Mouse (Mus musculus) macrophage (primary cell): Measurements from ENCODE around the gene Arl15. TPM values are rescaled to one million over a fixed set of nuclear protein-coding genes. Genes with fewer than 3 reads are reported as not detected.

Experiments
- H3K27ac ChIP-seq: fragments of 350-480 bp; formaldehyde crosslinking; 2 replicates; pipeline ENCODE4 v1.9.0; 2021
- H3K36me3 ChIP-seq: fragments of 350-480 bp; formaldehyde crosslinking; 2 replicates; pipeline ENCODE4 v1.9.0; 2021; ENCODE audit errors: inconsistent target
- H3K4me3 ChIP-seq: fragments of 350-480 bp; formaldehyde crosslinking; 2 replicates; pipeline ENCODE4 v1.9.0; 2021; ENCODE audit errors: inconsistent target
- H3K79me2 ChIP-seq: fragments of 350-480 bp; formaldehyde crosslinking; 2 replicates; pipeline ENCODE4 v1.9.0; 2021; ENCODE audit errors: inconsistent target
- WGBS: methylation state at CpG from one replicate; pipeline ENCODE4 v1.1.7; 2026; ENCODE audit warnings: inconsistent platforms; ENCODE audit not compliant: missing documents; 5-methylcytosine and 5-hydroxymethylcytosine counted together
- polyA plus RNA-seq: library from polyadenylated mRNA; stranded (reverse); fragments of 250-400 nt; gene quantifications from 3 replicates; pipeline ENCODE4 v1.2.4, GENCODE M21; 2018; ENCODE audit warnings: inconsistent platforms
- total RNA-seq, 78 experiments: library from RNA; depleted of rRNA; stranded (reverse); fragments of 250-400 nt; gene quantifications; 1 replicate in 9 of 78; 2 replicates in 24 of 78; 3 replicates in 43 of 78; 4 replicates in 2 of 78; pipeline ENCODE4 v1.2.4; 2018; ENCODE audit warnings: inconsistent platforms in 56 of 78

The Arl15 gene
- total RNA-seq (2018; cell fraction: chromatin; rRNA removed), result 1 to 10 TPM; 2.3 to 9.4 (median 5.1) TPM
- total RNA-seq (2018; cell fraction: cytosol; rRNA removed), result 1 to 10 TPM; 4.1 to 9.9 (median 6.8) TPM
- 10 to 100 TPM in 9 of 26 experiments, 1 to 10 TPM in 17; 4.7 to 12.6 (median 8.2) TPM for total RNA-seq (2018; cell fraction: nucleus; rRNA removed)
- 5.6 to 8.3 TPM (median 7.4 TPM) in 3 replicates for polyA plus RNA-seq

- Histone ChIP-seq H3K79me2 (peaks cover 16% of the 10 kb centered on the region), H3K4me3 (peak within 1 kb of the TSS; percentile 58), H3K27ac (peak within 1 kb of the TSS; percentile 64), H3K36me3 (no peaks in the 10 kb centered on the region)
- WGBS, result under 1% methylated on average over 48 of the region's 49 CpGs
Observed at GRCm38 (mm10) chr13:113794039-113794704, at the start of gene Arl15. Gene Arl15, plus strand, starts transcription at chr13:113794505.

DNA sequence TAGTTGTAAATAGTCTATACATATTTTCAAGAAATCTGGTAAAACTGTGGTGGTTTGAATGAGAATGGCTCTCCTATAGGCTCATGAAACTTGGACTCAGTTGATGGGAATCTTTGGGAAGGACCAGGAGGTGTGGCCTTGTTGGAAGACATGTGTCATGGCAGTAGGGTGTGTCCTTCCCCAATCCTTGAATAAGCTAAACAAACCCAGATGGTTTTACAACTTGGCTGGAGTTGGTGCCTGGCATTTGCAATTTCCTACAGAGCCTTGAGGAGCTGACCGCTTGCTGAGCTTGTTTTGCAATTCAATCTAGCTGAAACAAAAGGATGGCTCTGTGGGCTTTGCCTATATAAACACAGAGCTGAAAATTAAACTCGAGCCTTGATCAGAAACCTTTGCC lies 49.0 kb upstream of the Arl15 start:
- H3K4me3 ChIP-seq, result no peak overlapping the region
- WGBS, result 81% methylated on average over 2 of the region's 2 CpGs
- H3K36me3 ChIP-seq, result no peaks in the 10 kb centered on the region
- no peak overlapping the region for H3K27ac ChIP-seq
- H3K79me2 ChIP-seq, result no peaks in the 10 kb centered on the region

- Histone ChIP-seq H3K79me2 (no peaks in the 10 kb centered on the region), H3K36me3 (no peaks in the 10 kb centered on the region), H3K27ac (no peak overlapping the region), H3K4me3 (no peak overlapping the region)
- 86% methylated on average over 5 of the region's 5 CpGs for WGBS
Observed at GRCm38 (mm10) chr13:113750766-113751165, 43.5 kb upstream of the Arl15 start.

- 80% methylated on average over 9 of the region's 9 CpGs for WGBS
- Histone ChIP-seq H3K27ac (peak overlapping the region; percentile 52), H3K4me3 (no peak overlapping the region), H3K79me2 (no peaks in the 10 kb centered on the region), H3K36me3 (no peaks in the 10 kb centered on the region)
Observed at GRCm38 (mm10) chr13:113754731-113755689, 39.3 kb upstream of the Arl15 start.

- Histone ChIP-seq H3K79me2 (no peaks in the 10 kb centered on the region), H3K36me3 (no peaks in the 10 kb centered on the region), H3K4me3 (no peak overlapping the region), H3K27ac (peak overlapping the region; percentile 52)
- WGBS, result 51% methylated on average over 5 of the region's 6 CpGs
Observed at GRCm38 (mm10) chr13:113755779-113756178, 38.5 kb upstream of the Arl15 start.

DNA sequence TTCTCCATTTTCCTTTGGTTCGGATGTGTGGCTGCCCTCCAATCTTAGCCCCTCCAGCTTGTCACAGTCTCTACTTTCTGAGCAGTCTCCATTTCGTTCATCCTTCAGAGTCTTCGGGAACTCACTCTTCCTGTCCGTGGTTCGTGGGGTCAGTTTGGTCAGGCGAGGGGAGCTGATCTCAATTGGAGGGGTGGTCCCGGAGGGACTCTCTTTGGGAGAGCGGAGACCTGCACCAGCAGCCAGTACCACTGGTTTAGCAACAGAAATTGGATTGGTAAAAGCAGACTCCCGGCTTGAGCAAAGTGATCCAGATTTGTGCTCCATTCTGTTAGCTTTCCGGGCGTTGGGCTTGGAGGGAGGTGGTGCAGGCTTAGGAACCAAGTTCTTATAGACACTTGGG lies 32.6 kb upstream of the Arl15 start:
- no peaks in the 10 kb centered on the region for H3K79me2 ChIP-seq
- H3K27ac ChIP-seq, result no peak overlapping the region
- H3K36me3 ChIP-seq, result no peaks in the 10 kb centered on the region
- no peak overlapping the region for H3K4me3 ChIP-seq
- WGBS, result 95% methylated on average over 11 of the region's 11 CpGs

GRCm38 (mm10) chr13:113762766-113763516 lies 31.4 kb upstream of the Arl15 start:
- H3K4me3 ChIP-seq, result no peak overlapping the region
- H3K27ac ChIP-seq, result no peak overlapping the region
- H3K36me3 ChIP-seq, result no peaks in the 10 kb centered on the region
- no peaks in the 10 kb centered on the region for H3K79me2 ChIP-seq
- 92% methylated on average over 14 of the region's 14 CpGs for WGBS

GRCm38 (mm10) chr13:113765411-113765810 lies 28.9 kb upstream of the Arl15 start:
- H3K27ac ChIP-seq, result no peak overlapping the region
- H3K36me3 ChIP-seq, result no peaks in the 10 kb centered on the region
- H3K79me2 ChIP-seq, result no peaks in the 10 kb centered on the region
- H3K4me3 ChIP-seq, result no peak overlapping the region
- 86% methylated on average over 3 of the region's 3 CpGs for WGBS

DNA sequence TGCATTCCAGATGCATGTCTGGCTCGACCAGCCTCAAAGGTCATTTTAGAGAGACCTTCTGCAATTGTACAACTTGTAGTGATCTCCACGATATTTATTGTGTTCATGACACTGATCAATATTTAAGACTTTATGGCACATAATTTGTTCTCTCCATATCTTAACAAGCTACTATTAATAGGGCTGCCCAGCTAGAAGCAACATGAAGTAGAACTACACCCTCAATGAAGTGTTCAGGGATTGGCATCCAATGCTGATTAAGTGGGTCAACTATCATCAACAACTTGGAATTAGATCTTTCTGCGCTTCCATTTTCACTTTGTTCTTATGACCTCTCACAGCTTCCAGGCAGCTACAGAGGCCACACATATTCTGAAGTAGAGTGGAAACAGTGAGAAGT lies 24.5 kb upstream of the Arl15 start:
- H3K36me3 ChIP-seq, result no peaks in the 10 kb centered on the region
- H3K79me2 ChIP-seq, result no peaks in the 10 kb centered on the region
- H3K4me3 ChIP-seq, result no peak overlapping the region
- 84% methylated on average over 3 of the region's 3 CpGs for WGBS
- no peak overlapping the region for H3K27ac ChIP-seq

- H3K27ac ChIP-seq, result no peak overlapping the region
- H3K4me3 ChIP-seq, result no peak overlapping the region
- WGBS, result 93% methylated on average over 5 of the region's 5 CpGs
- H3K36me3 ChIP-seq, result no peaks in the 10 kb centered on the region
- no peaks in the 10 kb centered on the region for H3K79me2 ChIP-seq
Observed at GRCm38 (mm10) chr13:113770340-113770739, 24.0 kb upstream of the Arl15 start.

- WGBS, result 88% methylated on average over 1 of the region's 1 CpGs
- H3K79me2 ChIP-seq, result no peaks in the 10 kb centered on the region
- no peak overlapping the region for H3K27ac ChIP-seq
- H3K4me3 ChIP-seq, result no peak overlapping the region
- no peaks in the 10 kb centered on the region for H3K36me3 ChIP-seq
Observed at GRCm38 (mm10) chr13:113771340-113771739, 23.0 kb upstream of the Arl15 start.

GRCm38 (mm10) chr13:113774799-113775198 lies 19.5 kb upstream of the Arl15 start:
- no peaks in the 10 kb centered on the region for H3K79me2 ChIP-seq
- no peaks in the 10 kb centered on the region for H3K36me3 ChIP-seq
- H3K4me3 ChIP-seq, result no peak overlapping the region
- no peak overlapping the region for H3K27ac ChIP-seq
- WGBS, result 96% methylated on average over 8 of the region's 8 CpGs

DNA sequence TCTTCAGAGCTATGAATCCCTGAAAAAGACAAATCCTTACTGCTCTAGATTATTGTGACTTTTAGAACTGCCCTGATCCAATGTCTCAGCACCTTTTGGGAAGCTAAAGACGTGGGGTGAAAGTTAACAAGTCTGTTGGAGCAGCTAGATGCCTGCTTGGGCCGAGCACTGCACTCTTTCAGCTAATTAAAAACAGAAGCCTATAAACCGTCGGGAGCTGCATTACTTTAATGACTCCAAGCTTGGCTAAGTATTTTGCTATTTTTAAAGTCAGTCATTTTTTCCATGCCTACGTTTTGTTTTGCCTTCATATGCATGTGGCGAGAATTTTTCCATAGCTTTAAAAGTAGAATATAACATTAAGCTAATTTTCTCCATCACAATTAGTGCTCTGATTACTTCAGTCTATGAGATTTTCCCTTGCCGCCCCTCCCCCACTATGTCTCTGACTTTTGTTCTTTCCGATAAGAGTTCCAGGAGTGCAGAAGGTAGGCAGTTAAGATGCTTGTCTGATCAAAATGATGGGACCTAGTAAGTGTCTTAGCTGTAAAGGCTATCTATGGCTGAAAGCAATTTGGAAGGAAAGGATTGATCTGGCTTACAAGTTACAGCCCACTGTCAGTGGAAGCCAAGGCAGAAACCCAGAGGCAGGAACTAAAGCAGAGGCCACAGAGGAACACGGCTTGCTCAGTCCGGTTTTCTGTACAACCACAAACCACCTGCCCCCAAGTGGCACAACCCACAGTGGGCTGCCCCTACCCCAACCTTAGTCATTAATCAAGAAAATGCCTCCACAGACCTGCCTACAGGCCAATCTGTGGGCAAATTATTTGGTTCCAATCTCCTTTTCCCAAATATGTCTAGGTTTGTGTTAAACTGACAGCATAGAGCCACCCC lies 18.8 kb upstream of the Arl15 start:
- 81% methylated on average over 10 of the region's 10 CpGs for WGBS
- no peaks in the 10 kb centered on the region for H3K36me3 ChIP-seq
- H3K79me2 ChIP-seq, result no peaks in the 10 kb centered on the region
- no peak overlapping the region for H3K4me3 ChIP-seq
- H3K27ac ChIP-seq, result no peak overlapping the region
